Mouse (Mus musculus): ENCODE results near the gene Gen1. TPM values are rescaled to one million over a fixed set of nuclear protein-coding genes. Genes with fewer than 3 reads are reported as not detected.

Gen1 gene
- 21.2 and 23.9 TPM in 2 replicates for polyA plus RNA-seq (2011; ENCODE audit: insufficient read depth, insufficient read length, low read depth, missing spikeins)

GRCm38 (mm10) chr12:11265382-11266281 lies at the start of gene Gen1, which contains the start of gene Smc6:
TSS of gene Gen1 (minus strand) at chr12:11265801.
TSS of gene Smc6 (plus strand) at chr12:11265886.
- Histone ChIP-seq H3K4me3 (ENCODE audit: low read depth, low read length) (peak within 1 kb of the TSS; percentile 96), H3K27me3 (ENCODE audit: control insufficient read depth, insufficient read depth, low read length, poor library complexity, severe bottlenecking) (no peaks in the 10 kb centered on the region), H3K9ac (ENCODE audit: low read depth, poor library complexity, severe bottlenecking) (peak within 1 kb of the TSS; percentile 94), H3K9me3 (replicated peaks; ENCODE audit: control insufficient read depth, insufficient read depth, low read length, poor library complexity, severe bottlenecking) (no peaks in the 10 kb centered on the region), H3K27ac (ENCODE audit: insufficient read depth, low read length) (peak within 1 kb of the TSS; percentile 85), H3K4me1 (ENCODE audit: control insufficient read depth, insufficient read depth, low read length) (no peaks in the 10 kb centered on the region), H3K36me3 (ENCODE audit: control insufficient read depth, insufficient read depth, low read length, poor library complexity, severe bottlenecking) (peaks cover 2% of the 10 kb centered on the region; the same call in 1 of the 2 replicates)
- TF ChIP-seq CTCF (IDR thresholded peaks at IDR 0.05; ENCODE audit: low read depth, low read length), result no peak
- TF ChIP-seq POLR2A (IDR thresholded peaks at IDR 0.05; ENCODE audit: insufficient read depth, low read length), result peak; percentile 63

- no peak overlapping the region for H3K9ac ChIP-seq (ENCODE audit: low read depth, poor library complexity, severe bottlenecking)
- peaks cover 9% of the 10 kb centered on the region for H3K36me3 ChIP-seq (ENCODE audit: control insufficient read depth, insufficient read depth, low read length, poor library complexity, severe bottlenecking)
Measured at GRCm38 (mm10) chr12:11313840-11314239, 48.2 kb upstream of the Gen1 start.

GRCm38 (mm10) chr12:11311106-11311505 lies 45.5 kb upstream of the Gen1 start:
- Histone ChIP-seq H3K27ac (ENCODE audit: insufficient read depth, low read length) (no peak overlapping the region), H3K4me3 (ENCODE audit: low read depth, low read length) (no peak overlapping the region), H3K9ac (ENCODE audit: low read depth, poor library complexity, severe bottlenecking) (no peak overlapping the region), H3K4me1 (ENCODE audit: control insufficient read depth, insufficient read depth, low read length) (no peaks in the 10 kb centered on the region), H3K27me3 (ENCODE audit: control insufficient read depth, insufficient read depth, low read length, poor library complexity, severe bottlenecking) (no peaks in the 10 kb centered on the region), H3K36me3 (ENCODE audit: control insufficient read depth, insufficient read depth, low read length, poor library complexity, severe bottlenecking) (peaks cover 17% of the 10 kb centered on the region), H3K9me3 (replicated peaks; ENCODE audit: control insufficient read depth, insufficient read depth, low read length, poor library complexity, severe bottlenecking) (no peaks in the 10 kb centered on the region)
- no peak for TF ChIP-seq POLR2A (IDR thresholded peaks at IDR 0.05; ENCODE audit: insufficient read depth, low read length)
- no peak for TF ChIP-seq EP300 (IDR thresholded peaks at IDR 0.05; ENCODE audit: insufficient read depth, low read depth, low read length)
- no peak for TF ChIP-seq CTCF (IDR thresholded peaks at IDR 0.05; ENCODE audit: low read depth, low read length)

More at GRCm38 (mm10) chr12:11313840-11314239, 48.2 kb upstream of the Gen1 start:
- H3K27me3 ChIP-seq (ENCODE audit: control insufficient read depth, insufficient read depth, low read length, poor library complexity, severe bottlenecking), result no peaks in the 10 kb centered on the region
- no peaks in the 10 kb centered on the region for H3K4me1 ChIP-seq (ENCODE audit: control insufficient read depth, insufficient read depth, low read length)
- H3K4me3 ChIP-seq (ENCODE audit: low read depth, low read length), result no peak overlapping the region
- no peaks in the 10 kb centered on the region for H3K9me3 ChIP-seq (replicated peaks; ENCODE audit: control insufficient read depth, insufficient read depth, low read length, poor library complexity, severe bottlenecking)
- H3K27ac ChIP-seq (ENCODE audit: insufficient read depth, low read length), result no peak overlapping the region
- no peak for TF ChIP-seq CTCF (IDR thresholded peaks at IDR 0.05; ENCODE audit: low read depth, low read length)

- no peaks in the 10 kb centered on the region for H3K4me1 ChIP-seq (ENCODE audit: control insufficient read depth, insufficient read depth, low read length)
- H3K4me3 ChIP-seq (ENCODE audit: low read depth, low read length), result no peak overlapping the region
- TF ChIP-seq CTCF (IDR thresholded peaks at IDR 0.05; ENCODE audit: low read depth, low read length) (no peak), POLR2A (IDR thresholded peaks at IDR 0.05; ENCODE audit: insufficient read depth, low read length) (no peak), EP300 (IDR thresholded peaks at IDR 0.05; ENCODE audit: insufficient read depth, low read depth, low read length) (no peak)
- H3K27me3 ChIP-seq (ENCODE audit: control insufficient read depth, insufficient read depth, low read length, poor library complexity, severe bottlenecking), result no peaks in the 10 kb centered on the region
- no peak overlapping the region for H3K9ac ChIP-seq (ENCODE audit: low read depth, poor library complexity, severe bottlenecking)
- no peak overlapping the region for H3K27ac ChIP-seq (ENCODE audit: insufficient read depth, low read length)
- H3K9me3 ChIP-seq (replicated peaks; ENCODE audit: control insufficient read depth, insufficient read depth, low read length, poor library complexity, severe bottlenecking), result no peaks in the 10 kb centered on the region
- peaks cover 19% of the 10 kb centered on the region for H3K36me3 ChIP-seq (ENCODE audit: control insufficient read depth, insufficient read depth, low read length, poor library complexity, severe bottlenecking)
Measured at GRCm38 (mm10) chr12:11306753-11307645, 41.4 kb upstream of the Gen1 start.

- Histone ChIP-seq H3K9ac (ENCODE audit: low read depth, poor library complexity, severe bottlenecking) (no peak overlapping the region), H3K27me3 (ENCODE audit: control insufficient read depth, insufficient read depth, low read length, poor library complexity, severe bottlenecking) (no peaks in the 10 kb centered on the region), H3K4me3 (ENCODE audit: low read depth, low read length) (no peak overlapping the region), H3K27ac (ENCODE audit: insufficient read depth, low read length) (no peak overlapping the region), H3K9me3 (replicated peaks; ENCODE audit: control insufficient read depth, insufficient read depth, low read length, poor library complexity, severe bottlenecking) (no peaks in the 10 kb centered on the region), H3K4me1 (ENCODE audit: control insufficient read depth, insufficient read depth, low read length) (no peaks in the 10 kb centered on the region), H3K36me3 (ENCODE audit: control insufficient read depth, insufficient read depth, low read length, poor library complexity, severe bottlenecking) (peaks cover 20% of the 10 kb centered on the region)
- TF ChIP-seq EP300 (IDR thresholded peaks at IDR 0.05; ENCODE audit: insufficient read depth, low read depth, low read length), result no peak
- no peak for TF ChIP-seq POLR2A (IDR thresholded peaks at IDR 0.05; ENCODE audit: insufficient read depth, low read length)
- TF ChIP-seq CTCF (IDR thresholded peaks at IDR 0.05; ENCODE audit: low read depth, low read length), result no peak
Measured at GRCm38 (mm10) chr12:11300858-11301257, 35.3 kb upstream of the Gen1 start.

Data from ES-Bruce4 (cell line).